Mouse (Mus musculus): Measurements from ENCODE around the gene Slc39a11.

The Slc39a11 gene

GRCm38 (mm10) chr11:113649353-113650210 is at the start of gene Slc39a11:
Gene Slc39a11 (minus strand): TSS chr11:113650079.
- peak; percentile 58 to 84 for DNase-seq

- no peak for DNase-seq
Measured at GRCm38 (mm10) chr11:113699643-113700042, 49.8 kb upstream of the Slc39a11 start.

DNA sequence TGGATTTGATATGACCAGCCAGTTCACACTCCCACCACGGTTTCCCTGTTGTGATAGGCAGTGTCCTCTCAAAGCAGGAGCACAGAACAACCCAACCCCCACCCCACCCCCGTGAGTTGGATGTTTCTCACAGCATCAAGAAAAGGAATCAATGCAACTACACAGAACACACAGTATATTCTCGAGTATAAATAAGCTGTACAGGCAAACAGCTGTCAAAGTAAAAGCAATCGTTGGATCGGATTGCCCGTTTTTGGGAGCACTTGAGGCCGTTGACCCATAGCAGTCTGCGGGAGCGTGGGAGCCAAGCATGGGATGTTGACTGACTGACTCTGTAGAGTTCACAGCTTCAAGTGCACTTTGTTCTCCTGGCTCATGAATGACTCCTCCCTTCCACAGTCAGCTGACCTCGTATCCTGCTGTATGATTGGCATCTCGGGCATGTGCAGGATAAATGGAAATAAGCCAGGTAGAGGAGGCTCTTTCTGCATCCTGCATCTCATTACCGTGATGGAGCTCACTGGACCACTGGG is 48.2 kb upstream of the Slc39a11 start:
- DNase-seq: peak; percentile 81 to 89

DNA sequence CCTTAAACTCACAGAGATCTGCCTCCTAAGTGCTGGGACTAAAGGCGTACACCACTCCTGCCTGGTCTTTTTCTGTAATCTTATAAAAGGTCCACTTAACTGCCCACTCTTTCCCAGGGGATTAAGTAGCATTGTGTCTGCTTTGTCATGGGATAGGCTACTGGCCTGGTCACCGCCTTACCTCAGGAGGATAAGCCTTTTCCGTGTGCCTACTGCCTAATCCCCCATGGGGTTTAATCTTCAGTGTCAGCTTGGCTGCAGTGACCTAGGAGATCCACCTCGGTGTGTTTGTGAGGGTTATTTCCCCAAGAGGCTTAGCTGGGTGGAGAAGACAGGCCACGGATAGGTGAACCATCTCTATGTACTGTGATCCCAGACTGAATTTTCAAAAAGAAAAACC is 47.7 kb upstream of the Slc39a11 start:
- DNase-seq: no peak

DNA sequence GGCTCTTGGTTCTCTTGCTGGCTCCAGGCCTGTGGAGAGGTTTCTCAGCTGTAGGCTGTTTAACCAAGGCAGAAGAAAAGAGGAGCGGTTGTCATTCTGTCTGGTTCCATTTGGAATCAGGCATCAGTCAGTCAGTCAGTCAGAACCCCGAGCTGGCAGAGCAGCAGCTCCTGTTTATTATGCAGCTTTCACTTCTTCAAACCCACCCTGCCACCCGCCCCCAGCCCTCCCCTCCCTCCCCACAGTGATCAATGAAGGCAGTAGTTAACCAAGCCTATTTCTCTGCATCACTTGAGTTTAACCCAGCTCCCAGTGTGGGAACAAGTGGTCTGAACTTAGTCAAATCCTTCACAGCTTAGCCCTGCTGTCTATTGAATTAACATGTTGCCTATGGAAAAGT is 42.0 kb upstream of the Slc39a11 start:
- no peak for DNase-seq

GRCm38 (mm10) chr11:113691318-113691717 is 41.4 kb upstream of the Slc39a11 start:
- DNase-seq: peak; percentile 49 to 56

GRCm38 (mm10) chr11:113690506-113690905 is 40.6 kb upstream of the Slc39a11 start:
- DNase-seq: no peak

GRCm38 (mm10) chr11:113687031-113687430 is 37.2 kb upstream of the Slc39a11 start:
- peak; percentile 38 to 59 for DNase-seq

GRCm38 (mm10) chr11:113684707-113685426 is 35.0 kb upstream of the Slc39a11 start:
- DNase-seq: no peak

GRCm38 (mm10) chr11:113683957-113684706 is 34.3 kb upstream of the Slc39a11 start, which contains the start of the genes Fam104a and D11Wsu47e:
Gene Fam104a (minus strand): TSS chr11:113684155.
Gene D11Wsu47e (plus strand): TSS chr11:113684412.
- peak; percentile 96 to 97 for DNase-seq

- DNase-seq: no peak
Measured at GRCm38 (mm10) chr11:113683627-113683956, 33.7 kb upstream of the Slc39a11 start.

- DNase-seq: peak; percentile 58 to 67
Measured at GRCm38 (mm10) chr11:113682897-113683626, 33.2 kb upstream of the Slc39a11 start.

DNA sequence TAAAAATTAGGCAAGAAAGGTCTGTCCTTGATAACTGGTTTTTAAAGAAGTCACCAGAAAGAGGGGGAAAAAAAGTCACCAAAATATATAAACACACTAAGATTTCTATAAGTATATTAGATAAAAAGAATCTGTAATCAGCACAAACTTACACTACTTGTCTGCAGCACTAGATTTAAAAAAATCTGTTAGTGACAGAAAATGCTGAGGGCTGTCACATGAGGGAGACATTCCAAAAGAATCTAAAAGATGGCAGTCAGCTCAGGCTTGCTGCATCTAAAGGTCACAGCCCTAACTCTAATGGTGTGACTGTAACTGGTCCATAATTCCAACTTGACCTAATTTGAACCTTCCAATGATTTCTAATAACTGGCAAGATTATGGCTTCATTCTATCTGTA is 32.1 kb upstream of the Slc39a11 start:
- no peak for DNase-seq

DNA sequence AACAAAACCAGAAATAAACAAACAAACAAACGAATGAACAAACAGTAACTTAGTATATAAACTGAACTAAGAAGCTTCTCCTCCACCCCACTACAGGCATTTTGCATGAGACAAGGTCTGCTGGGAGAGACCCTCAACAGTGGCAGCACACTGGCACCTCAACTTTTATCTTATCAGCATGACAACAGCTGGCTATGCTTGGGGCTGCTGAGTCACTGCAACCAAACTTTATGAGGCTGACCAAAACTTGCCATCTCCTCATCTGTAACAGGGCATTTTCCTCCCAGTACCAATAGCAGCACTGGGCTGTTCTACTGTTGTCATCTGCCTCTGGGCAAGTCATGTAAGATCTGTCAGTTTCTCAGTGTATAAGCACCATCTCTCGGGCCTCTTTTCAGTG is 31.1 kb upstream of the Slc39a11 start:
- no peak for DNase-seq

- peak; percentile 39 to 81 for DNase-seq
Measured at GRCm38 (mm10) chr11:113678373-113678772, 28.5 kb upstream of the Slc39a11 start.

GRCm38 (mm10) chr11:113677378-113677777 is 27.5 kb upstream of the Slc39a11 start:
- DNase-seq: no peak

DNA sequence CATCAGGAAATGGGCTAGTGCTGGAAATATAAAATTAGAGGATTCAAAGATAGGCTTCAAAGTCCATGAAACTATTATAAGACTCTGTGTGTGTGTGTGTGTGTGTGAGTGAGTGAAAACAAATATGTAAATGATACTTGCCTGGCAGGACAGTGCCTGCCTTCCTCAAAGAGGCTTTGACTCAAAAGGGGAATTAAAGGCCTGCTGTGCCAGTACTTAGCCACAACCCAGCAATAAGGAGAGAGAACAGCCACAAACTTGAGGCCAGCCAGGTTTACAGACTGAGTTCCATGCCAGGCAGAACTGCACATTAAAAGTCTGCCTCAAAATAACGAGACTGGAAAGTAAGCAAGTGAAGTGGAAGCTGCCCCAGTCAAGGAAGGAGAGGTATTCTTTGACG is 27.0 kb upstream of the Slc39a11 start:
- no peak for DNase-seq

DNA sequence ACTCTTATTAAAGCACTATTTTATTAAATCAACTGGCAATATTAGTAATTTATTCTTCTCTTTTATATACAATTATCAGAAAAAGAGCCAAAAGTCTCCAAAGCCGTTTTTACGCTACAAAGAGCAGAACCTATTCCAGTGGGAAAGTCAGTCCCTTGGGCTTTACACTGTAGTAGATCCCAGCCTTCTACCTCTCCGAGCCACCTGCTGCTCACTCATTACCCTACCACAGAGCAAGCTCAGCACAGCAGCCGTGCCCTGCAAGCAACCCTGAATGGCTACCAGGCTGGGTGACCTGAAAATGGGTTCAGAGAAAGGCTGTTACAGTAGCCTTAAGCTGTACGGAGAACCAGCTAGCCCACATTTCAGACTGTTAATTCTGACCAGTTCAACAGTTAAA is 24.7 kb upstream of the Slc39a11 start:
- DNase-seq: no peak

DNA sequence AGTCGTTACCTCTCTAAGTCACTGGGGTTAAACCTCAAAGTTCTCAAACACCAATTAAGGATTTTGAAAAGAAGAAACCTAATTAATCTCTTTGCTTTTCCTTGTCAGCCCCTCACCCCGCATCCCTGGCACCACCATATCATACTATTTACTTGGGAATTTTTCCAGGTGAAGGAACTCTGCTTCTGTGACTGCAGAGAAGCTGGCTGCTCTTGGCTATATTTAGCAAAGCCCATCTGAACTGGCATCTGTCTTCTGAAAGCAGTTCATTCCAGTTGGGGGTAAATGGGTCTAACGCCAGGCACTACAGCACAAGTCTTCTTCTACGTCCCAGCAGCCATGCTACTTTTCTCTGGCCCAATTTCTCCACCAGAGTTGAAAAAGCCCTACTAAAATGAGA is 23.7 kb upstream of the Slc39a11 start:
- DNase-seq: peak in 1 of 2 experiments; percentile 17

DNA sequence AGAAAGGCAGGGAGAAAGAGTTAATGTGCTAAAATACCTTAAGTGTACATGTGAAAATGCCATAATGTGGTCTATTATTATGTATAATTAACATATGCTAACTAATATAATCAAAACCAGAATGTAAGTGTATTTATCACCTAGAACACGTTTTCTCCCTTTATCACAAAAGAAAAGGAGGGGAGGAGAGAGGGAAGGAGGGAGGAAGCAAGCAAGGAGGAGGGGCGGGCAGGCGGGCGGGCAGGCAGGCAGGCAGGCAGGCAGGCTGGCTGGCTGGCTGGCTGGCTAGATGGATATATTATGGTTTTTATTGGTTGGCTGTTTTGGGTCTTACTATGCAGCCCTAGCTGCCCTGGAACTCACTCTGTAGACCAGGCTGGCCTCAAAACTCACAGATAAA is 19.8 kb upstream of the Slc39a11 start:
- DNase-seq: no peak

DNA sequence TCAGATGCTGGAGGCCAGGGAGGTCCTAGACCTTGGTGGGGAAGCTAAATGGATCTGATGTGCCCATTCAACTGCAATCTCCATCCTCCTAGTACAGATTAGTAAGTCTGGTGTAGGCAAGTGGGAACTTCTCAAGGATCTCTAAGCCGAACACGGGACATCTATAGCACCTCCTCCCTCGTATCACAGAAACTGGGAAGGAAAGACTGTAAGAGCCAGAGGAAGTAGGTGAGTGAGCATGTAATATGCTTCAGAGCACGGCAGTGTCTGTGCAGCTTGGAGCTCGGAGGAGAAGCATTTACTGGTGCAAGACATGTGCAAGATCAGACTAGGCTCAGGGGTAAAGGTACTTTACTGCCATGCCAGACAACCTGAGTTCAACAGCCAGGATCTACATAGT is 19.0 kb upstream of the Slc39a11 start:
- DNase-seq: no peak

- no peak for DNase-seq
Measured at GRCm38 (mm10) chr11:113667704-113668103, 17.8 kb upstream of the Slc39a11 start.
